Mouse (Mus musculus) gonadal fat pad, adult 2 months (tissue): ENCODE measurements around the gene Tmem168. TPM values are rescaled to one million over a fixed set of nuclear protein-coding genes. Genes with fewer than 3 reads are reported as not detected.
A peak's percentile ranks its signal among the peaks of the same experiment; 100 is the strongest.

Source experiments
- DNase-seq: peaks from one replicate; pipeline ENCODE4 v3.0.0-alpha.2; 2012; ENCODE audit warnings: low read depth
- polyA plus RNA-seq: library from polyadenylated mRNA; depleted of rRNA; stranded (reverse); fragments of >200 nt; gene quantifications from 2 replicates; pipeline ENCODE4 v1.2.3, GENCODE M21; 2012; rRNA removed

Gene Tmem168
- 9.1 and 9.7 TPM in 2 replicates for polyA plus RNA-seq

GRCm38 (mm10) chr6:13607621-13608493, at the start of gene Tmem168:
Tmem168 (minus strand) TSS chr6:13608100.
- peak; percentile 30 for DNase-seq

GRCm38 (mm10) chr6:13654081-13654480, 46.2 kb upstream of the Tmem168 start:
- DNase-seq, result no peak

GRCm38 (mm10) chr6:13652284-13652683, 44.4 kb upstream of the Tmem168 start:
- no peak for DNase-seq

- no peak for DNase-seq
Observed at GRCm38 (mm10) chr6:13650854-13651253, 43.0 kb upstream of the Tmem168 start.

GRCm38 (mm10) chr6:13648305-13648704, 40.4 kb upstream of the Tmem168 start:
- no peak for DNase-seq

GRCm38 (mm10) chr6:13636582-13636989, 28.7 kb upstream of the Tmem168 start:
- DNase-seq, result no peak

GRCm38 (mm10) chr6:13632571-13632970, 24.7 kb upstream of the Tmem168 start:
- no peak for DNase-seq

GRCm38 (mm10) chr6:13630607-13631006, 22.7 kb upstream of the Tmem168 start:
- no peak for DNase-seq

- no peak for DNase-seq
Observed at GRCm38 (mm10) chr6:13619618-13620017, 11.7 kb upstream of the Tmem168 start.

GRCm38 (mm10) chr6:13617110-13617509, 9.2 kb upstream of the Tmem168 start:
- no peak for DNase-seq

- no peak for DNase-seq
Observed at GRCm38 (mm10) chr6:13614568-13614967, 6.7 kb upstream of the Tmem168 start.

GRCm38 (mm10) chr6:13613671-13614070, 5.8 kb upstream of the Tmem168 start:
- no peak for DNase-seq

GRCm38 (mm10) chr6:13610869-13611268, 3.0 kb upstream of the Tmem168 start:
- no peak for DNase-seq

- DNase-seq, result no peak
Observed at GRCm38 (mm10) chr6:13609353-13610140, 1.6 kb upstream of the Tmem168 start.

- no peak for DNase-seq
Observed at GRCm38 (mm10) chr6:13606921-13607620, 829 bp downstream of the Tmem168 start.

GRCm38 (mm10) chr6:13606394-13606793, 1.5 kb downstream of the Tmem168 start:
- no peak for DNase-seq

GRCm38 (mm10) chr6:13603134-13603533, 4.8 kb downstream of the Tmem168 start:
- DNase-seq, result no peak

- DNase-seq, result no peak
Observed at GRCm38 (mm10) chr6:13601587-13601986, 6.3 kb downstream of the Tmem168 start.

- DNase-seq, result no peak
Observed at GRCm38 (mm10) chr6:13598239-13598923, 9.5 kb downstream of the Tmem168 start.

GRCm38 (mm10) chr6:13592729-13593345, 15.1 kb downstream of the Tmem168 start:
- no peak for DNase-seq

- no peak for DNase-seq
Observed at GRCm38 (mm10) chr6:13586560-13586959, 21.3 kb downstream of the Tmem168 start.
